In genomic region chr2:152803081-152803480, GRCm38 (mm10) we compare ENCODE assay signal across 17 mouse cellular contexts. TPM values are rescaled to one million over a fixed set of nuclear protein-coding genes. Genes with fewer than 3 reads are reported as not detected.
DNase-seq lines count a peak whose midpoint lies in the region; ATAC-seq lines count a peak whose summit lies in the region.
"Had no signal": no experiment of that assay in that cellular context is flagged by ENCODE, and none has a peak within 500 bp of the region (broad histone marks: within the 10 kb centered on the region; RNA-seq: fewer than 3 reads in every experiment).

No protein-coding gene starts in this region.

- no peak overlapping the region for H3K9ac ChIP-seq in intestine, embryonic 15.5 days

- H3K9me3 ChIP-seq in erythroblast, embryonic 14.5 days (ENCODE audit: control insufficient read depth, low read length): no peaks in the 10 kb centered on the region
- no peaks in the 10 kb centered on the region for H3K9me3 ChIP-seq in megakaryocyte, embryonic 14.5 days
- H3K9me3 ChIP-seq in intestine, embryonic 15.5 days: no peaks in the 10 kb centered on the region
- H3K9me3 ChIP-seq: G1E had no signal

- peak overlapping the region; percentile 36 for H3K4me3 ChIP-seq in erythroblast, embryonic 14.5 days (replicated peaks)
- H3K4me3 ChIP-seq in megakaryocyte, embryonic 14.5 days (replicated peaks): peak overlapping the region; percentile 79
- no peak overlapping the region for H3K4me3 ChIP-seq in intestine, embryonic 15.5 days (replicated peaks)

- no peak overlapping the region for H3K27ac ChIP-seq in intestine, embryonic 15.5 days
- H3K27ac ChIP-seq: stomach, postnatal 0 days had no signal

- peak; percentile 57 for DNase-seq in liver
- DNase-seq in naive thymus-derived CD4-positive, alpha-beta T cell, adult 2 months (ENCODE audit: low read depth): peak; percentile 44
- DNase-seq in cerebellum, postnatal 14 days: no peak
- DNase-seq: adrenal gland, postnatal 10 days; cerebellum, adult 9-11 months; heart, postnatal 36 days; midbrain, embryonic 14.5 days; right cerebral cortex, postnatal 14 days had no signal

- peaks cover 91% of the 10 kb centered on the region for H3K4me1 ChIP-seq in erythroblast, embryonic 14.5 days (ENCODE audit: control insufficient read depth)
- H3K4me1 ChIP-seq in megakaryocyte, embryonic 14.5 days: peaks cover 100% of the 10 kb centered on the region
- H3K4me1 ChIP-seq in intestine, embryonic 15.5 days (replicated peaks): peaks cover 17% of the 10 kb centered on the region

- no peak overlapping the region for H3K4me2 ChIP-seq in intestine, embryonic 15.5 days (replicated peaks)

- 90% methylated on average over 5 of the region's 5 CpGs for WGBS in intestine, embryonic 15.5 days

- no peaks in the 10 kb centered on the region for H3K27me3 ChIP-seq in erythroblast, embryonic 14.5 days (ENCODE audit: control insufficient read depth)
- H3K27me3 ChIP-seq in megakaryocyte, embryonic 14.5 days (replicated peaks): no peaks in the 10 kb centered on the region
- no peaks in the 10 kb centered on the region for H3K27me3 ChIP-seq in intestine, embryonic 15.5 days (replicated peaks)

- H3K36me3 ChIP-seq in erythroblast, embryonic 14.5 days (ENCODE audit: control insufficient read depth): peaks cover 87% of the 10 kb centered on the region
- H3K36me3 ChIP-seq in megakaryocyte, embryonic 14.5 days (replicated peaks; ENCODE audit: low read length): peaks cover 84% of the 10 kb centered on the region
- H3K36me3 ChIP-seq in intestine, embryonic 15.5 days: no peaks in the 10 kb centered on the region

- no peak for ATAC-seq in erythroblast, adult 5-6 weeks (replicated peaks; ENCODE audit: low FRiP score, poor library complexity, severe bottlenecking)
- no peak for ATAC-seq in megakaryocyte, adult 5-6 weeks (ENCODE audit: poor library complexity, severe bottlenecking)
- no peak for ATAC-seq in intestine, embryonic 15.5 days
- ATAC-seq: hindbrain, embryonic 16.5 days had no signal

RNA-seq across cellular contexts. Expression of gene Bcl2l1, which starts 28.4 kb away (rescaled TPM):
- 212 and 213 TPM in 2 replicates for polyA plus RNA-seq in erythroblast, embryonic 14.5 days (2012)
- total RNA-seq in erythroblast, adult 5-6 weeks (2015; ENCODE audit: low replicate concordance): 543 and 572 TPM in 2 replicates
- total RNA-seq in erythroblast, adult 5-6 weeks (2017; ENCODE audit: low replicate concordance): 807 and 937 TPM in 2 replicates
- 498 and 1,222 TPM in 2 replicates for polyA plus RNA-seq in megakaryocyte, embryonic 14.5 days (2012; ENCODE audit: insufficient read depth, low replicate concordance)
- total RNA-seq in megakaryocyte, adult 5-6 weeks (2015): 7.1 and 9.3 TPM in 2 replicates
- 9.3 and 12.8 TPM in 2 replicates for total RNA-seq in megakaryocyte, adult 5-6 weeks (2017)
- polyA plus RNA-seq in intestine, embryonic 15.5 days (2015; fragmentation: Nextera tagmentation; extraction: Ambion mirVana): 61.9 and 64.0 TPM in 2 replicates

RNA-seq across cellular contexts. Expression of gene Tpx2, which starts 44.7 kb away (rescaled TPM):
- 4.9 and 5.7 TPM in 2 replicates for polyA plus RNA-seq in erythroblast, embryonic 14.5 days (2012)
- 39.8 and 43.9 TPM in 2 replicates for total RNA-seq in erythroblast, adult 5-6 weeks (2015; ENCODE audit: low replicate concordance)
- total RNA-seq in erythroblast, adult 5-6 weeks (2017; ENCODE audit: low replicate concordance): 53.4 and 65.9 TPM in 2 replicates
- 1.1 and 10.4 TPM in 2 replicates for polyA plus RNA-seq in megakaryocyte, embryonic 14.5 days (2012; ENCODE audit: insufficient read depth, low replicate concordance)
- 102 TPM in 2 replicates for total RNA-seq in megakaryocyte, adult 5-6 weeks (2015)
- 122 and 126 TPM in 2 replicates for total RNA-seq in megakaryocyte, adult 5-6 weeks (2017)
- polyA plus RNA-seq in intestine, embryonic 15.5 days (2015; fragmentation: Nextera tagmentation; extraction: Ambion mirVana): 60.1 and 67.6 TPM in 2 replicates

RNA-seq across cellular contexts. Expression of gene Cox4i2, which starts 49.1 kb away (rescaled TPM):
- not detected in 2 replicates for polyA plus RNA-seq in erythroblast, embryonic 14.5 days (2012)
- total RNA-seq in erythroblast, adult 5-6 weeks (2015; ENCODE audit: low replicate concordance): not detected in 2 replicates
- total RNA-seq in erythroblast, adult 5-6 weeks (2017; ENCODE audit: low replicate concordance): not detected in 2 replicates
- polyA plus RNA-seq in megakaryocyte, embryonic 14.5 days (2012; ENCODE audit: insufficient read depth, low replicate concordance): 2.8 TPM in 1 of 2 replicates, not detected in the other
- 0.20 and 0.55 TPM in 2 replicates for total RNA-seq in megakaryocyte, adult 5-6 weeks (2015)
- 0.41 TPM in 1 of 2 replicates, not detected in the other for total RNA-seq in megakaryocyte, adult 5-6 weeks (2017)
- 12.2 and 14.2 TPM in 2 replicates for polyA plus RNA-seq in intestine, embryonic 15.5 days (2015; fragmentation: Nextera tagmentation; extraction: Ambion mirVana)
- total RNA-seq: liver, adult 2 months had no signal
- polyA plus RNA-seq: G1E had no signal

Comparison
In these comparisons a context has a peak if more than half of its experiments do, and no peak if none do; other contexts are left out.
1. DNase-seq: peak in liver (single experiment) and naive thymus-derived CD4-positive, alpha-beta T cell, adult 2 months (single experiment); none in cerebellum, postnatal 14 days (0 of 2).